Mouse (Mus musculus) MEL (cell line): ENCODE results near the gene Nip7.
A peak's percentile ranks its signal among the peaks of the same experiment; 100 is the strongest.
"Not testable (repeated sequence)": the region's sequence is repeated elsewhere in the genome, so short reads cannot be mapped to it uniquely, and the experiment has no call there.

Experiments
- CTCF ChIP-seq, 3 experiments: IDR thresholded peaks in 2 of 3; conservative IDR thresholded peaks in 1 of 3; 2 replicates each; pipeline ENCODE4 v1.5.1; 2011 to 2012; ENCODE audit warnings: low read length in 3 of 3, low read depth in 2 of 3, mild to moderate bottlenecking in 2 of 3, improper control_type of control experiment in 1 of 3, inconsistent platforms in 1 of 3, mixed read lengths in 1 of 3, moderate library complexity in 1 of 3; ENCODE audit not compliant: control insufficient read depth in 1 of 3, insufficient read depth in 1 of 3, poor library complexity in 1 of 3, severe bottlenecking in 1 of 3
- EP300 ChIP-seq, 2 experiments: IDR thresholded peaks; 2 replicates each; pipeline ENCODE4 v1.6.1; 2011; ENCODE audit warnings: improper control_type of control experiment in 2 of 2, low read length in 2 of 2, low read depth in 1 of 2, mild to moderate bottlenecking in 1 of 2
- MAFK ChIP-seq: IDR thresholded peaks from 2 replicates; pipeline ENCODE4 v1.6.1; 2011; ENCODE audit warnings: low read depth, mild to moderate bottlenecking, low read length, improper control_type of control experiment, borderline replicate concordance
- NELFE ChIP-seq: IDR thresholded peaks from 2 replicates; pipeline ENCODE4 v1.6.1; 2011; ENCODE audit warnings: low read depth, low read length, improper control_type of control experiment
- POLR2AphosphoS5 ChIP-seq: IDR thresholded peaks from 2 replicates; pipeline ENCODE4 v1.6.1; 2012; ENCODE audit warnings: low read depth, borderline replicate concordance, mild to moderate bottlenecking, inconsistent platforms, low read length, moderate library complexity, mixed read lengths
- RAD21 ChIP-seq: IDR thresholded peaks from 2 replicates; pipeline ENCODE4 v1.6.1; 2011; ENCODE audit warnings: mild to moderate bottlenecking, low read depth, low read length, improper control_type of control experiment
- TBP ChIP-seq: IDR thresholded peaks from 2 replicates; pipeline ENCODE4 v1.8.0; 2011; ENCODE audit warnings: low read depth, low read length, improper control_type of control experiment
- USF2 ChIP-seq, 2 experiments: IDR thresholded peaks; 2 replicates each; pipeline ENCODE4 v1.6.1; 2011 to 2012; ENCODE audit warnings: improper control_type of control experiment in 2 of 2, low read length in 2 of 2, borderline replicate concordance in 1 of 2, inconsistent platforms in 1 of 2, low read depth in 1 of 2, mild to moderate bottlenecking in 1 of 2; ENCODE audit not compliant: insufficient read depth in 1 of 2
- ZC3H11A ChIP-seq: IDR thresholded peaks from 2 replicates; pipeline ENCODE4 v1.6.1; 2012; ENCODE audit warnings: low read depth, mild to moderate bottlenecking, inconsistent platforms, low read length, improper control_type of control experiment

- not testable (repeated sequence) for TF ChIP-seq POLR2AphosphoS5; EP300 (IDR thresholded peaks at IDR 0.05; ENCODE audit: low read depth in 1 of 2, low read length in 2 of 2); NELFE; ZC3H11A; USF2 (IDR thresholded peaks at IDR 0.05; ENCODE audit: borderline replicate concordance in 1 of 2, insufficient read depth in 1 of 2, low read depth in 1 of 2, low read length in 2 of 2); CTCF (IDR thresholded peaks at IDR 0.05 in 2 of 3, conservative IDR thresholded peaks at IDR 0.05 in 1 of 3; ENCODE audit: control insufficient read depth in 1 of 3, insufficient read depth in 1 of 3, low read depth in 2 of 3, low read length in 3 of 3, poor library complexity in 1 of 3, severe bottlenecking in 1 of 3); RAD21; MAFK
- peak; percentile 68; the same call in 1 of the 2 replicates for TF ChIP-seq TBP
Observed at GRCm38 (mm10) chr8:107033609-107034008, 23.1 kb upstream of the Nip7 start.
